Mouse (Mus musculus): ENCODE data around the gene Trnp1.

- no peak for TF ChIP-seq HCFC1 (IDR thresholded peaks at IDR 0.05; ENCODE audit: low read depth, low read length)
- no peak; a peak in 1 of 4 replicates for TF ChIP-seq POLR2A (IDR thresholded peaks at IDR 0.05; ENCODE audit: control insufficient read depth in 1 of 2, insufficient read depth in 1 of 2, low read depth in 1 of 2, low read length in 2 of 2, poor library complexity in 1 of 2)
- TF ChIP-seq MAFK (IDR thresholded peaks at IDR 0.05; ENCODE audit: borderline replicate concordance, low read depth, low read length), result no peak
- TF ChIP-seq USF2 (IDR thresholded peaks at IDR 0.05; ENCODE audit: borderline replicate concordance in 1 of 2, insufficient read depth in 1 of 2, low read depth in 1 of 2, low read length in 2 of 2), result no peak
- TF ChIP-seq EP300 (IDR thresholded peaks at IDR 0.05; ENCODE audit: low read depth in 1 of 2, low read length in 2 of 2), result no peak
- no peak for TF ChIP-seq RAD21 (IDR thresholded peaks at IDR 0.05; ENCODE audit: low read depth, low read length)
- TF ChIP-seq ZNF384 (IDR thresholded peaks at IDR 0.05; ENCODE audit: low read depth, low read length), result no peak
- no peak for TF ChIP-seq ZC3H11A (IDR thresholded peaks at IDR 0.05; ENCODE audit: low read depth, low read length)
- TF ChIP-seq ZKSCAN1 (IDR thresholded peaks at IDR 0.05; ENCODE audit: low read depth, low read length), result no peak
- no peak for TF ChIP-seq KAT2A (conservative IDR thresholded peaks at IDR 0.05; ENCODE audit: low read depth, low read length)
- no peak for TF ChIP-seq POLR2AphosphoS2 (IDR thresholded peaks at IDR 0.05; ENCODE audit: low read length)
- no peak for TF ChIP-seq TCF12 (IDR thresholded peaks at IDR 0.05; ENCODE audit: low read depth, low read length)
- TF ChIP-seq CHD2 (IDR thresholded peaks at IDR 0.05; ENCODE audit: low read length), result no peak
- TF ChIP-seq CTCF (IDR thresholded peaks at IDR 0.05 in 2 of 3, conservative IDR thresholded peaks at IDR 0.05 in 1 of 3; ENCODE audit: control insufficient read depth in 1 of 3, insufficient read depth in 1 of 3, low read depth in 2 of 3, low read length in 3 of 3, poor library complexity in 1 of 3, severe bottlenecking in 1 of 3), result no peak
These were observed 18.2 kb downstream of the Trnp1 start for GRCm38 (mm10) chr4:133480185-133480537.

Data from MEL (cell line).